Comparison of ENCODE assay signal across 26 mouse cellular contexts in the genomic region with DNA sequence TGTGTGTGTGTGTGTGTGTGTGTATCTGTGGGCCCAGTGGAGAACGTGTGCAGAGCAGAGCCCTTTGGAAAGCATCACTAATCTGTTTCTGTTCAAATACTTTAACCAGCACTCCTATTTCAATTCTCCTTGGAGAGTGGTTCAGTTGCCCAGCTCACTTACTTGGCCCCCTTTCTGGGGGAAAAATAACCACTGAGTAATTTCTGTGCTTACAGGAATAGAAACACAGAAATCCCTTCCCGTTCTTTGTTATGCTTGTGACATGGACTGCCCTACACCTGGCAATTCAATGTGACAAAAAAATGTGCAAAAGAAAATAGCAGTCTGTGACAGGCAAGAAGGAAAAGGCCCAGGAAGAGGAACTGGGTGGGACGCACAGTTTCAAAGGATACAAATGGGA.
"Had no signal": no experiment of that assay in that cellular context is flagged by ENCODE, and none has a peak within 500 bp of the region (broad histone marks: within the 10 kb centered on the region; RNA-seq: fewer than 3 reads in every experiment).

No protein-coding gene starts in this region.

- ATAC-seq: forebrain, embryonic 16.5 days; hindbrain, embryonic 16.5 days; inflammation-experienced regulatory T-cells, adult 6 months; intestine, embryonic 15.5 days; intestine, postnatal 0 days; liver, embryonic 12.5 days had no signal

- H3K36me3 ChIP-seq: heart, embryonic 10.5 days; heart, embryonic 12.5 days; hindbrain, embryonic 10.5 days; hindbrain, embryonic 12.5 days; intestine, embryonic 15.5 days; kidney, embryonic 15.5 days; limb, embryonic 13.5 days; limb, embryonic 15.5 days; liver, embryonic 12.5 days had no signal

- H3K4me2 ChIP-seq: heart, embryonic 12.5 days; hindbrain, embryonic 12.5 days; hindbrain, embryonic 14.5 days; intestine, embryonic 15.5 days; kidney, embryonic 15.5 days; limb, embryonic 13.5 days; limb, embryonic 15.5 days; liver, embryonic 12.5 days had no signal

- H3K9ac ChIP-seq: heart, embryonic 12.5 days; hindbrain, embryonic 12.5 days; hindbrain, embryonic 14.5 days; intestine, embryonic 15.5 days; kidney, embryonic 15.5 days; limb, embryonic 13.5 days; limb, embryonic 15.5 days; liver, embryonic 12.5 days; liver, embryonic 14.5 days had no signal

- H3K9me3 ChIP-seq: heart, embryonic 10.5 days; heart, embryonic 12.5 days; hindbrain, embryonic 10.5 days; hindbrain, embryonic 12.5 days; intestine, embryonic 15.5 days; kidney, embryonic 15.5 days; limb, embryonic 13.5 days; limb, embryonic 15.5 days; liver, embryonic 12.5 days had no signal

- H3K27ac ChIP-seq: gastrocnemius, adult 2 months; heart, embryonic 10.5 days; hindbrain, embryonic 10.5 days; hindbrain, embryonic 14.5 days; intestine, embryonic 15.5 days; kidney, embryonic 15.5 days; kidney, postnatal 0 days; layer of hippocampus, adult 2 months; left cerebral cortex, adult 2 months; limb, embryonic 13.5 days; limb, embryonic 15.5 days; liver, embryonic 12.5 days; liver, embryonic 14.5 days had no signal

- H3K27me3 ChIP-seq: heart, embryonic 12.5 days; hindbrain, embryonic 12.5 days; intestine, embryonic 15.5 days; kidney, embryonic 15.5 days; limb, embryonic 13.5 days; limb, embryonic 15.5 days; liver, embryonic 12.5 days had no signal

- DNase-seq: gastrocnemius, adult 2 months; gastrocnemius, postnatal 10 days; gastrocnemius, postnatal 25 days; heart, adult 18-20 months; heart, postnatal 10 days; heart, postnatal 4 days; kidney, postnatal 4 days; left cerebral cortex, postnatal 4 days had no signal

- H3K4me3 ChIP-seq: gastrocnemius, adult 2 months; heart, embryonic 10.5 days; heart, embryonic 12.5 days; hindbrain, embryonic 10.5 days; hindbrain, embryonic 12.5 days; intestine, embryonic 15.5 days; kidney, embryonic 15.5 days; layer of hippocampus, adult 2 months; left cerebral cortex, adult 2 months; limb, embryonic 13.5 days; limb, embryonic 15.5 days; liver, embryonic 12.5 days had no signal

- H3K4me1 ChIP-seq: heart, embryonic 10.5 days; heart, embryonic 12.5 days; hindbrain, embryonic 10.5 days; hindbrain, embryonic 12.5 days; intestine, embryonic 15.5 days; kidney, embryonic 15.5 days; limb, embryonic 13.5 days; limb, embryonic 15.5 days; liver, embryonic 12.5 days had no signal
